Mouse (Mus musculus): ENCODE measurements around the gene Tmem51. TPM values are rescaled to one million over a fixed set of nuclear protein-coding genes. Genes with fewer than 3 reads are reported as not detected.
"Not testable (repeated sequence)": the region's sequence is repeated elsewhere in the genome, so short reads cannot be mapped to it uniquely, and the experiment has no call there.

Gene Tmem51
- polyA plus RNA-seq, 1 experiment from 2014 or later = 8.3 TPM

GRCm38 (mm10) chr4:141999494-142000074 lies 84.5 kb downstream of the Tmem51 start:
- Histone ChIP-seq H3K4me1 (replicated peaks) (0 out of 2 replicates have a peak, but pooled peaks cover 7% of the 10 kb centered on the region), H3K9ac (no peak overlapping the region), H3K27me3 (no peaks in the 10 kb centered on the region), H3K9me3 (no peaks in the 10 kb centered on the region), H3K36me3 (no peaks in the 10 kb centered on the region), H3K4me2 (no peak overlapping the region), H3K27ac (replicated peaks) (no peak overlapping the region), H3K4me3 (no peak overlapping the region)
- no peak for ATAC-seq (ENCODE audit: low FRiP score, low read depth)
- 50% methylated on average over 7 of the region's 7 CpGs for WGBS

- peak; percentile 91 for ATAC-seq (ENCODE audit: low FRiP score, low read depth)
- Histone ChIP-seq H3K9me3 (no peaks in the 10 kb centered on the region), H3K4me2 (peak overlapping the region; percentile 52), H3K36me3 (no peaks in the 10 kb centered on the region), H3K4me3 (peak overlapping the region; percentile 38), H3K4me1 (replicated peaks) (0 out of 2 replicates have a peak, but pooled peaks cover 7% of the 10 kb centered on the region), H3K27me3 (no peaks in the 10 kb centered on the region), H3K27ac (replicated peaks) (peak overlapping the region; percentile 19; the same call in 1 of the 2 replicates), H3K9ac (0 out of 2 replicates have a peak overlapping the region, but pooled peaks have one; percentile 2)
- WGBS = 25% methylated on average over 11 of the region's 11 CpGs
Measured at GRCm38 (mm10) chr4:141998282-141998821, 85.8 kb downstream of the Tmem51 start.

GRCm38 (mm10) chr4:141996880-141997279 lies 87.2 kb downstream of the Tmem51 start:
- 86% methylated on average over 3 of the region's 3 CpGs for WGBS
- ATAC-seq (ENCODE audit: low FRiP score, low read depth) = no peak

GRCm38 (mm10) chr4:141996086-141996485 lies 88.0 kb downstream of the Tmem51 start:
- 53% methylated on average over 7 of the region's 7 CpGs for WGBS
- H3K9me3 ChIP-seq = no peaks in the 10 kb centered on the region
- no peaks in the 10 kb centered on the region for H3K27me3 ChIP-seq
- 0 out of 2 replicates have a peak, but pooled peaks cover 7% of the 10 kb centered on the region for H3K4me1 ChIP-seq (replicated peaks)
- no peak overlapping the region for H3K27ac ChIP-seq (replicated peaks)
- H3K9ac ChIP-seq = no peak overlapping the region
- H3K4me2 ChIP-seq = no peak overlapping the region
- H3K36me3 ChIP-seq = no peaks in the 10 kb centered on the region
- H3K4me3 ChIP-seq = no peak overlapping the region
- ATAC-seq (ENCODE audit: low FRiP score, low read depth) = no peak

More at GRCm38 (mm10) chr4:141996880-141997279, 87.2 kb downstream of the Tmem51 start:
- Histone ChIP-seq H3K4me2 (no peak overlapping the region), H3K27ac (replicated peaks) (no peak overlapping the region), H3K36me3 (no peaks in the 10 kb centered on the region), H3K4me1 (replicated peaks) (0 out of 2 replicates have a peak, but pooled peaks cover 7% of the 10 kb centered on the region), H3K4me3 (no peak overlapping the region), H3K9ac (no peak overlapping the region), H3K9me3 (no peaks in the 10 kb centered on the region), H3K27me3 (no peaks in the 10 kb centered on the region)

GRCm38 (mm10) chr4:141994062-141994471 lies 90.0 kb downstream of the Tmem51 start:
- ATAC-seq (ENCODE audit: low FRiP score, low read depth); H3K27ac ChIP-seq (replicated peaks); H3K4me2 ChIP-seq; H3K4me3 ChIP-seq; H3K27me3 ChIP-seq; H3K4me1 ChIP-seq (replicated peaks); H3K9me3 ChIP-seq; H3K9ac ChIP-seq; H3K36me3 ChIP-seq: not testable (repeated sequence)
- 50% methylated on average over 2 of the region's 2 CpGs for WGBS

GRCm38 (mm10) chr4:141993347-141994061 lies 90.6 kb downstream of the Tmem51 start:
- 82% methylated on average over 5 of the region's 5 CpGs for WGBS
- Histone ChIP-seq H3K36me3 (no peaks in the 10 kb centered on the region), H3K9me3 (no peaks in the 10 kb centered on the region), H3K27ac (replicated peaks) (no peak overlapping the region), H3K4me3 (no peak overlapping the region), H3K4me2 (no peak overlapping the region), H3K4me1 (replicated peaks) (0 out of 2 replicates have a peak, but pooled peaks cover 7% of the 10 kb centered on the region), H3K9ac (no peak overlapping the region), H3K27me3 (no peaks in the 10 kb centered on the region)
- no peak for ATAC-seq (ENCODE audit: low FRiP score, low read depth)

GRCm38 (mm10) chr4:141992530-141993204 lies 91.4 kb downstream of the Tmem51 start:
- H3K4me2 ChIP-seq = no peak overlapping the region
- no peaks in the 10 kb centered on the region for H3K9me3 ChIP-seq
- 83% methylated on average over 14 of the region's 14 CpGs for WGBS
- no peaks in the 10 kb centered on the region for H3K4me1 ChIP-seq (replicated peaks)
- H3K36me3 ChIP-seq = no peaks in the 10 kb centered on the region
- no peak overlapping the region for H3K4me3 ChIP-seq
- no peak for ATAC-seq (ENCODE audit: low FRiP score, low read depth)
- no peaks in the 10 kb centered on the region for H3K27me3 ChIP-seq
- no peak overlapping the region for H3K27ac ChIP-seq (replicated peaks)
- H3K9ac ChIP-seq = no peak overlapping the region

GRCm38 (mm10) chr4:141988178-141988577 lies 95.9 kb downstream of the Tmem51 start:
- no peak for ATAC-seq (ENCODE audit: low FRiP score, low read depth)
- Histone ChIP-seq H3K27me3 (no peaks in the 10 kb centered on the region), H3K4me2 (no peak overlapping the region), H3K27ac (replicated peaks) (no peak overlapping the region), H3K9me3 (no peaks in the 10 kb centered on the region), H3K36me3 (no peaks in the 10 kb centered on the region), H3K4me1 (replicated peaks) (no peaks in the 10 kb centered on the region), H3K4me3 (no peak overlapping the region), H3K9ac (no peak overlapping the region)
- 92% methylated on average over 1 of the region's 1 CpGs for WGBS

- H3K36me3 ChIP-seq = no peaks in the 10 kb centered on the region
- H3K27ac ChIP-seq (replicated peaks) = no peak overlapping the region
- H3K4me2 ChIP-seq = no peak overlapping the region
- WGBS = 53% methylated on average over 3 of the region's 3 CpGs
- ATAC-seq (ENCODE audit: low FRiP score, low read depth) = no peak
- H3K4me1 ChIP-seq (replicated peaks) = no peaks in the 10 kb centered on the region
- H3K9ac ChIP-seq = no peak overlapping the region
- H3K27me3 ChIP-seq = no peaks in the 10 kb centered on the region
- H3K9me3 ChIP-seq = no peaks in the 10 kb centered on the region
- H3K4me3 ChIP-seq = no peak overlapping the region
Measured at GRCm38 (mm10) chr4:141983689-141984088, 100.4 kb downstream of the Tmem51 start.

- Histone ChIP-seq H3K27me3 (no peaks in the 10 kb centered on the region), H3K27ac (replicated peaks) (no peak overlapping the region), H3K9me3 (no peaks in the 10 kb centered on the region), H3K9ac (no peak overlapping the region), H3K4me1 (replicated peaks) (no peaks in the 10 kb centered on the region), H3K4me3 (no peak overlapping the region), H3K4me2 (no peak overlapping the region), H3K36me3 (no peaks in the 10 kb centered on the region)
- WGBS = 84% methylated on average over 3 of the region's 3 CpGs
- ATAC-seq (ENCODE audit: low FRiP score, low read depth) = no peak
Measured at GRCm38 (mm10) chr4:141981475-141981874, 102.6 kb downstream of the Tmem51 start.

All from hindbrain, embryonic 15.5 days (tissue).